9 mouse cellular contexts compared by ENCODE assay signal in the genomic region with DNA sequence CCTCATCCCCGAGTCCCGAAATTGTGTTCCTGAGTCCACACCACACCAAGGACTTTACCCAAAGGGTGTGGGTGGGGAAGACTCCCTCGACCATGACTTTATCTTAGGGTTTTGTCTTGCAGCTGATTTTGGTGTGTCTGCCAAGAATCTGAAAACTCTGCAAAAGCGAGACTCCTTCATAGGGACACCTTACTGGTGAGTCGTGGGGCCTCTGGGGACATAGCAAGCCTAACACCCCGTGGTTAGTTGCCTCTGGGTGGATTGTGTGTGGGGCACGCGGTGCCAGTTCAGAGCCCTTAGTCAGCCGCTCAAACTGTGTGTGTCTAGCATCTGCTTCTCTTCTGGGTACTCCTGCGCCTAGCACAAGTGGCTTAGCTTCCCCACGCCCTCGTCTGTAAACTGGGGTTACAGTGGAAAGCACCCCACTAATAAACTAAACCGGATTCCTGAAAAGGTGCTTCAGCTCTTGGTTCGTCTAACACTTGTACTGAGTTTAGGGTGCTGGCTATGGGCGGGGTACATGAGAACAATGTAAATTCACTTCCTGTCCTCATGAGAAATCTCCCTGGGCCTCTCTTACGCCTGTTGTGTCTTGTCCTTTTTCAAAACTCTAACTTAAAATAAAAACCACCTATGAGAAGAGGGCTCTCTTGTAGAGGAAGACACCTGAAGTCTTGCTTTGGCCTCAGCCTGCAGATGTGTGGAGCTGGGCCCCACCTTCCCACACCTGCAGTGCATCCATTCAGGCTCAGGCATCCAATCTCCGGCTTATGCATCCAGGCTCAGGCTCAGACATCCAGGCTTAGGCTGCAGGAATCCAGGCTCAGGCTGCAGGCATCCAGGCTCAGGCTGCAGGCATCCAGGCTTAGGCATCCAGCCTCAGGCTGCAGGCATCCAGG. TPM values are rescaled to one million over a fixed set of nuclear protein-coding genes. Genes with fewer than 3 reads are reported as not detected.
DNase-seq lines count a peak whose midpoint lies in the region; ATAC-seq and TF ChIP-seq lines count a peak whose summit lies in the region.
"Had no signal": no experiment of that assay in that cellular context is flagged by ENCODE, and none has a peak within 500 bp of the region (broad histone marks: within the 10 kb centered on the region; RNA-seq: fewer than 3 reads in every experiment).

No protein-coding gene starts in this region.

- H3K36me3 ChIP-seq in spleen, adult 2 months (ENCODE audit: control insufficient read depth, insufficient read depth, low read length) = peaks cover 36% of the 10 kb centered on the region
- H3K36me3 ChIP-seq in embryonic facial prominence, embryonic 15.5 days = no peaks in the 10 kb centered on the region
- H3K36me3 ChIP-seq in limb, embryonic 14.5 days (ENCODE audit: control insufficient read depth, insufficient read depth, low read length) = no peaks in the 10 kb centered on the region; the same call in 1 of the 2 replicates

- TF ChIP-seq CTCF in spleen, adult 2 months (IDR thresholded peaks at IDR 0.05; ENCODE audit: extremely low read depth, insufficient read depth, insufficient read length, insufficient replicate concordance) = no peak
- no peak for TF ChIP-seq CTCF in layer of hippocampus, adult 2 months (conservative IDR thresholded peaks at IDR 0.05)

- WGBS in spleen, adult 2 months = 26% methylated on average over 17 of the region's 17 CpGs
- 62% methylated on average over 17 of the region's 17 CpGs for WGBS in embryonic facial prominence, embryonic 15.5 days
- WGBS in limb, embryonic 14.5 days = 64% methylated on average over 17 of the region's 17 CpGs

- DNase-seq in spleen, adult 2 months (ENCODE audit: low read depth in 1 of 2, low spot score in 2 of 2) = peak in 1 of 2 experiments; percentile 49
- no peak for DNase-seq in spleen, adult 12 weeks (ENCODE audit: low spot score)
- DNase-seq in limb, embryonic 14.5 days (ENCODE audit: low spot score) = no peak
- DNase-seq in thymus, postnatal 36 days = peak; percentile 19 to 30
- no peak for DNase-seq in testis, postnatal 10 days (ENCODE audit: low spot score)
- DNase-seq in lung, postnatal 10 days = no peak
- no peak for DNase-seq in layer of hippocampus, adult 2 months (ENCODE audit: low spot score in 2 of 2)

- H3K4me1 ChIP-seq in spleen, adult 2 months (ENCODE audit: control insufficient read depth, insufficient read depth, insufficient read length) = peaks cover 30% of the 10 kb centered on the region
- H3K4me1 ChIP-seq in embryonic facial prominence, embryonic 15.5 days = peaks cover 16% of the 10 kb centered on the region
- peaks cover 5% of the 10 kb centered on the region; the same call in 1 of the 2 replicates for H3K4me1 ChIP-seq in limb, embryonic 14.5 days (ENCODE audit: control insufficient read depth, insufficient read depth, low read length)

- no peaks in the 10 kb centered on the region for H3K9me3 ChIP-seq in embryonic facial prominence, embryonic 15.5 days (replicated peaks)
- no peaks in the 10 kb centered on the region for H3K9me3 ChIP-seq in limb, embryonic 14.5 days (ENCODE audit: control insufficient read depth, low read length)

- no peak overlapping the region for H3K4me3 ChIP-seq in spleen, adult 2 months (ENCODE audit: extremely low read depth, insufficient read depth, insufficient read length)
- no peak overlapping the region for H3K4me3 ChIP-seq in embryonic facial prominence, embryonic 15.5 days (replicated peaks)
- no peak overlapping the region for H3K4me3 ChIP-seq in limb, embryonic 14.5 days (replicated peaks; ENCODE audit: low read length)
- no peak overlapping the region for H3K4me3 ChIP-seq in layer of hippocampus, adult 2 months
- H3K4me3 ChIP-seq: left cerebral cortex, adult 2 months had no signal

- peak overlapping the region; percentile 83 for H3K27ac ChIP-seq in spleen, adult 2 months (ENCODE audit: insufficient read depth, low read length)
- 0 out of 2 replicates have a peak overlapping the region, but pooled peaks have one; percentile 34 for H3K27ac ChIP-seq in embryonic facial prominence, embryonic 15.5 days (replicated peaks)
- H3K27ac ChIP-seq in limb, embryonic 14.5 days (replicated peaks; ENCODE audit: low read depth, low read length) = no peak overlapping the region
- no peak overlapping the region for H3K27ac ChIP-seq in layer of hippocampus, adult 2 months
- H3K27ac ChIP-seq: left cerebral cortex, adult 2 months had no signal

- H3K4me2 ChIP-seq in embryonic facial prominence, embryonic 15.5 days (replicated peaks) = no peak overlapping the region
- H3K4me2 ChIP-seq in limb, embryonic 14.5 days (replicated peaks; ENCODE audit: low read depth, low read length, severe bottlenecking) = no peak overlapping the region

- H3K27me3 ChIP-seq in spleen, adult 2 months (ENCODE audit: control insufficient read depth, insufficient read depth, low read length) = no peaks in the 10 kb centered on the region
- no peaks in the 10 kb centered on the region for H3K27me3 ChIP-seq in embryonic facial prominence, embryonic 15.5 days
- H3K27me3 ChIP-seq in limb, embryonic 14.5 days (ENCODE audit: control insufficient read depth, insufficient read depth, low read length) = no peaks in the 10 kb centered on the region

- TF ChIP-seq POLR2A in spleen, adult 2 months (IDR thresholded peaks at IDR 0.05; ENCODE audit: low read depth, low read length) = no peak
- no peak for TF ChIP-seq POLR2A in limb, embryonic 14.5 days (IDR thresholded peaks at IDR 0.05; ENCODE audit: borderline replicate concordance, extremely low read depth, insufficient read depth, insufficient read length)

- peak overlapping the region; percentile 15; the same call in 1 of the 2 replicates for H3K9ac ChIP-seq in embryonic facial prominence, embryonic 15.5 days
- H3K9ac ChIP-seq in limb, embryonic 14.5 days (ENCODE audit: low read depth, low read length, severe bottlenecking) = peak overlapping the region; percentile 28; the same call in 1 of the 2 replicates

- ATAC-seq in embryonic facial prominence, embryonic 15.5 days (ENCODE audit: insufficient number of reproducible peaks, low FRiP score, low TSS enrichment, low read depth) = no peak
- ATAC-seq in limb, embryonic 14.5 days (ENCODE audit: low FRiP score, low read depth) = no peak

RNA-seq across cellular contexts. Expression of gene Stk10, which starts 54.3 kb away (rescaled TPM):
- 82.8 and 87.0 TPM in 2 replicates for polyA plus RNA-seq in spleen, adult 2 months (2012; rRNA removed)
- 3.5 and 3.7 TPM in 2 replicates for polyA plus RNA-seq in embryonic facial prominence, embryonic 15.5 days (2015; fragmentation: Nextera tagmentation; extraction: Ambion mirVana)
- 7.1 and 8.3 TPM in 2 replicates for polyA plus RNA-seq in limb, embryonic 14.5 days (2012; rRNA removed)
- 1.9 and 2.5 TPM in 2 replicates for polyA plus RNA-seq in limb, embryonic 14.5 days (2014; fragmentation: Nextera tagmentation; extraction: Ambion mirVana)
- total RNA-seq in layer of hippocampus, adult 2 months (2021) = 1 to 10 TPM; 7.3 to 9.0 TPM

RNA-seq across cellular contexts. Expression of gene Fbxw11, which starts 55.1 kb away (rescaled TPM):
- polyA plus RNA-seq in spleen, adult 2 months (2012; rRNA removed) = 20.2 and 23.6 TPM in 2 replicates
- polyA plus RNA-seq in embryonic facial prominence, embryonic 15.5 days (2015; fragmentation: Nextera tagmentation; extraction: Ambion mirVana) = 65.1 and 65.7 TPM in 2 replicates
- polyA plus RNA-seq in limb, embryonic 14.5 days (2012; rRNA removed) = 56.1 and 75.6 TPM in 2 replicates
- 63.2 and 68.6 TPM in 2 replicates for polyA plus RNA-seq in limb, embryonic 14.5 days (2014; fragmentation: Nextera tagmentation; extraction: Ambion mirVana)
- 100 to 1,000 TPM; 146 to 157 TPM for total RNA-seq in layer of hippocampus, adult 2 months (2021)

RNA-seq across cellular contexts. Expression of gene Efcab9, which starts 55.6 kb away (rescaled TPM):
- 0.16 and 0.54 TPM in 2 replicates for polyA plus RNA-seq in spleen, adult 2 months (2012; rRNA removed)
- polyA plus RNA-seq in embryonic facial prominence, embryonic 15.5 days (2015; fragmentation: Nextera tagmentation; extraction: Ambion mirVana) = 0.29 TPM in 1 of 2 replicates, not detected in the other
- 0.11 TPM in 1 of 2 replicates, not detected in the other for polyA plus RNA-seq in limb, embryonic 14.5 days (2012; rRNA removed)
- polyA plus RNA-seq in limb, embryonic 14.5 days (2014; fragmentation: Nextera tagmentation; extraction: Ambion mirVana) = not detected in 2 replicates
- 1 to 10 TPM; 2.7 to 2.9 TPM for total RNA-seq in layer of hippocampus, adult 2 months (2021)

Comparison
In these comparisons a context has a peak if more than half of its experiments do, and no peak if none do; other contexts are left out.
1. DNase-seq: peak in thymus, postnatal 36 days (2 of 2); none in spleen, adult 12 weeks (single experiment), limb, embryonic 14.5 days (single experiment), testis, postnatal 10 days (single experiment), lung, postnatal 10 days (single experiment) and layer of hippocampus, adult 2 months (0 of 2).
2. H3K27ac ChIP-seq: peak in spleen, adult 2 months (single experiment) and embryonic facial prominence, embryonic 15.5 days (single experiment); none in limb, embryonic 14.5 days (single experiment) and layer of hippocampus, adult 2 months (single experiment).